Mouse (Mus musculus): ENCODE measurements around the gene Pnldc1. TPM values are rescaled to one million over a fixed set of nuclear protein-coding genes. Genes with fewer than 3 reads are reported as not detected.

The Pnldc1 gene
- polyA plus RNA-seq, 1 experiment from 2014 or later, result 1.1 TPM

GRCm38 (mm10) chr17:12872275-12873028, 37.6 kb downstream of the Pnldc1 start:
- H3K36me3 ChIP-seq, result no peaks in the 10 kb centered on the region
- no peak overlapping the region for H3K4me2 ChIP-seq
- no peaks in the 10 kb centered on the region; the same call in 1 of the 2 replicates for H3K27me3 ChIP-seq
- H3K9me3 ChIP-seq, result no peaks in the 10 kb centered on the region
- no peak overlapping the region for H3K27ac ChIP-seq
- WGBS, result 61% methylated on average over 16 of the region's 16 CpGs
- no peak for ATAC-seq (ENCODE audit: borderline replicate concordance, extremely low read depth, low FRiP score, low TSS enrichment)
- H3K9ac ChIP-seq, result no peak overlapping the region
- no peak overlapping the region for H3K4me3 ChIP-seq
- peaks cover 6% of the 10 kb centered on the region; the same call in 1 of the 2 replicates for H3K4me1 ChIP-seq

GRCm38 (mm10) chr17:12868640-12869039, 41.4 kb downstream of the Pnldc1 start:
- H3K36me3 ChIP-seq, result no peaks in the 10 kb centered on the region
- no peak overlapping the region for H3K4me2 ChIP-seq
- 6% methylated on average over 4 of the region's 4 CpGs for WGBS
- no peaks in the 10 kb centered on the region; the same call in 1 of the 2 replicates for H3K27me3 ChIP-seq
- no peak overlapping the region for H3K4me3 ChIP-seq
- ATAC-seq (ENCODE audit: borderline replicate concordance, extremely low read depth, low FRiP score, low TSS enrichment), result no peak
- H3K4me1 ChIP-seq, result peaks cover 6% of the 10 kb centered on the region; the same call in 1 of the 2 replicates
- H3K9ac ChIP-seq, result no peak overlapping the region
- H3K9me3 ChIP-seq, result no peaks in the 10 kb centered on the region
- H3K27ac ChIP-seq, result no peak overlapping the region

GRCm38 (mm10) chr17:12868043-12868442, 42.0 kb downstream of the Pnldc1 start, which contains the start of gene Mas1:
TSS of gene Mas1 (minus strand) at chr17:12868143.
- Histone ChIP-seq H3K9ac (no peak within 1 kb of the TSS), H3K4me2 (no peak within 1 kb of the TSS), H3K36me3 (no peaks in the 10 kb centered on the region), H3K27ac (no peak within 1 kb of the TSS), H3K9me3 (no peaks in the 10 kb centered on the region), H3K27me3 (no peaks in the 10 kb centered on the region; the same call in 1 of the 2 replicates), H3K4me1 (peaks cover 6% of the 10 kb centered on the region; the same call in 1 of the 2 replicates), H3K4me3 (no peak within 1 kb of the TSS)
- no peak for ATAC-seq (ENCODE audit: borderline replicate concordance, extremely low read depth, low FRiP score, low TSS enrichment)
- 26% methylated on average over 2 of the region's 2 CpGs for WGBS

DNA sequence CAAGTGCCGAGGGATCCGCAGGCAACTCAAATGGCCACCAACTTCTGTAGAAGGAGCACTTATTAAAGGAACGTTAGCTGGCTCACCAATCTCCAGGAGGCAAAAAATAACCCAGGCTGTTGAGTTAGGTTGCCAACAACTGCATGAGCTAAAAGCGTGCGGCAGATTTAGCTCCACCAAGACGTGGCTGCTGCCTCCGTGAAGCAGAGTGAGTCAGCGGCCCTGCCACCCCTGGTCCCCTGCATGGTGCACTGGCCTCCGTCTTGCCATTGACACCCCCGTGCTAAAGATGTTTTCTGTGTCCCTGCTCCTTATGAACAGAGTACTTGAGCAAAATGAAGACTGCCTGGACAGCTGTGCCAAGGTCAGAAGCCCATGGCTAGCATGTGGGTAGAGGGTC, 43.2 kb downstream of the Pnldc1 start:
- no peak for ATAC-seq (ENCODE audit: borderline replicate concordance, extremely low read depth, low FRiP score, low TSS enrichment)
- no peaks in the 10 kb centered on the region for H3K36me3 ChIP-seq
- no peaks in the 10 kb centered on the region; the same call in 1 of the 2 replicates for H3K27me3 ChIP-seq
- H3K27ac ChIP-seq, result no peak overlapping the region
- H3K4me3 ChIP-seq, result no peak overlapping the region
- H3K9me3 ChIP-seq, result no peaks in the 10 kb centered on the region
- no peak overlapping the region for H3K4me2 ChIP-seq
- WGBS, result 86% methylated on average over 10 of the region's 10 CpGs
- peaks cover 6% of the 10 kb centered on the region; the same call in 1 of the 2 replicates for H3K4me1 ChIP-seq
- H3K9ac ChIP-seq, result no peak overlapping the region

- peaks cover 6% of the 10 kb centered on the region; the same call in 1 of the 2 replicates for H3K4me1 ChIP-seq
These were observed 44.6 kb downstream of the Pnldc1 start for GRCm38 (mm10) chr17:12865407-12865806.

GRCm38 (mm10) chr17:12864111-12864510, 45.9 kb downstream of the Pnldc1 start:
- no peak overlapping the region for H3K9ac ChIP-seq
- no peak overlapping the region for H3K4me3 ChIP-seq
- no peak overlapping the region for H3K4me2 ChIP-seq
- no peaks in the 10 kb centered on the region for H3K9me3 ChIP-seq
- no peaks in the 10 kb centered on the region for H3K27me3 ChIP-seq
- no peak for ATAC-seq (ENCODE audit: borderline replicate concordance, extremely low read depth, low FRiP score, low TSS enrichment)
- no peak overlapping the region for H3K27ac ChIP-seq
- H3K36me3 ChIP-seq, result no peaks in the 10 kb centered on the region
- peaks cover 6% of the 10 kb centered on the region; the same call in 1 of the 2 replicates for H3K4me1 ChIP-seq

More at GRCm38 (mm10) chr17:12865407-12865806, 44.6 kb downstream of the Pnldc1 start:
- ATAC-seq (ENCODE audit: borderline replicate concordance, extremely low read depth, low FRiP score, low TSS enrichment), result no peak
- Histone ChIP-seq H3K36me3 (no peaks in the 10 kb centered on the region), H3K9ac (no peak overlapping the region), H3K27ac (no peak overlapping the region), H3K9me3 (no peaks in the 10 kb centered on the region), H3K4me2 (no peak overlapping the region), H3K27me3 (no peaks in the 10 kb centered on the region), H3K4me3 (no peak overlapping the region)
- WGBS, result 62% methylated on average over 3 of the region's 3 CpGs

- 62% methylated on average over 8 of the region's 8 CpGs for WGBS
- Histone ChIP-seq H3K9ac (no peak overlapping the region), H3K27ac (no peak overlapping the region), H3K4me3 (no peak overlapping the region), H3K9me3 (no peaks in the 10 kb centered on the region), H3K27me3 (no peaks in the 10 kb centered on the region), H3K36me3 (no peaks in the 10 kb centered on the region), H3K4me2 (no peak overlapping the region), H3K4me1 (no peaks in the 10 kb centered on the region)
- no peak for ATAC-seq (ENCODE audit: borderline replicate concordance, extremely low read depth, low FRiP score, low TSS enrichment)
These were observed 51.0 kb downstream of the Pnldc1 start for GRCm38 (mm10) chr17:12859006-12859520.

DNA sequence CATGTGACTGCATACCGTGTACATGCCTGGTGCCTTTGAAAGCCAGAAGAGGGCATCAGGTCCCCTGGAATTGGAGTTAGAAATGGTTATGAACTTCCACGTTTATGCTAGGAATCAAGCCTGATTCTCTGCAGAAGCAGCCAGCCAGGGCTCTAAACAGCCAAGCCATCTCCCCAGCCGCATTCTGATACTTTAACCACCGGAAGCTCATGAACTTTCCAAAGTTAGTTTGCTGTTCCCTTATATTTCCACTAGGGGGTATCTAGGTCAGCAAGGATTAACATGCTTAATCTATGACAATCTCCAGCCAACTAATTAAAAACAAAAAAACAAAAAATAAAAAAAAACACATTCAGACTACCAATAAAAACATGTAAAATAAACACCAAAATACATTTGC, 52.0 kb downstream of the Pnldc1 start:
- Histone ChIP-seq H3K27ac (no peak overlapping the region), H3K36me3 (no peaks in the 10 kb centered on the region), H3K9me3 (no peaks in the 10 kb centered on the region), H3K27me3 (no peaks in the 10 kb centered on the region), H3K4me3 (no peak overlapping the region), H3K4me2 (no peak overlapping the region), H3K4me1 (no peaks in the 10 kb centered on the region), H3K9ac (no peak overlapping the region)
- WGBS, result 44% methylated on average over 4 of the region's 4 CpGs
- ATAC-seq (ENCODE audit: borderline replicate concordance, extremely low read depth, low FRiP score, low TSS enrichment), result no peak

DNA sequence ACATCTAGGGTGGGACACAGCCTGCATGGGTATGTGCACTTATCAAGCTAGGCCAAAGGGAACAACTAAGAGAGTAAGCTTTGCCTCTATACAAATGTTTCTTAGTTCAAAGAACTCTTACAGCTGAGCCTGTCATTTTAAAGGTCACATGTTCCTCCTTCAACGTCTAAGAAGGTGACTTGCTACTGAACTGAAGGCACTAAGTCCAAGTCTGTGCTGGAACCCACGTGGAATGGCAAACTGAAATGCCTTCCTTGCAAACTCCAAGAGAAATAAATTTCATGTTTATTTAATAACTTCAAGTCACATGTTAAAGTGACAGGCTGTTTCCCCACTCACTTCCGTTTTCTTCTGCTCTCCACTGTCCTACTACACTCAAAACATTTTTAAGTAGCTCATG, 52.6 kb downstream of the Pnldc1 start:
- WGBS, result 17% methylated on average over 3 of the region's 3 CpGs
- Histone ChIP-seq H3K36me3 (no peaks in the 10 kb centered on the region), H3K27me3 (no peaks in the 10 kb centered on the region), H3K27ac (no peak overlapping the region), H3K9me3 (no peaks in the 10 kb centered on the region), H3K4me2 (no peak overlapping the region), H3K9ac (no peak overlapping the region), H3K4me1 (no peaks in the 10 kb centered on the region), H3K4me3 (no peak overlapping the region)
- no peak for ATAC-seq (ENCODE audit: borderline replicate concordance, extremely low read depth, low FRiP score, low TSS enrichment)

DNA sequence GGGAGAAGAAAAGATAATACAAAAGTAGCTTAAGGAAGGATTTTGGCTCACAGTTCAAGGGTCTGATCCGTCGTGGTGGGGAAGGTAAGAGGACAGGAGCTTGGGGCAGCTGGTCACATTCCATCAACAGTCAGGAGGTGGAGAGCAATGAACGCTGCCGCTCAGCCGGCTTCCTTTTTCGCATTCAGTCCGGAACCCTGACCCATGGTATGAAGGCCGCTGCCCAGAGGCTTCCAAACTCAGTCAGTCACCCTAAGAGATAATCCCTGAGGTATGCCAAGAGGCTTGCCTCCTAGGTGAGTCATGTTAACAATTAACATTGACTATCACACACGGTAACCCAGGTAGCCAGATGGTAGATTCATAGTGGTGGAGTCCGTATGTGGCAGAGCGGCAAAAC, 55.6 kb downstream of the Pnldc1 start:
- Histone ChIP-seq H3K4me3 (no peak overlapping the region), H3K27ac (no peak overlapping the region), H3K9me3 (no peaks in the 10 kb centered on the region), H3K9ac (no peak overlapping the region), H3K4me1 (no peaks in the 10 kb centered on the region), H3K36me3 (no peaks in the 10 kb centered on the region), H3K27me3 (no peaks in the 10 kb centered on the region), H3K4me2 (no peak overlapping the region)
- 92% methylated on average over 11 of the region's 11 CpGs for WGBS
- no peak for ATAC-seq (ENCODE audit: borderline replicate concordance, extremely low read depth, low FRiP score, low TSS enrichment)

DNA sequence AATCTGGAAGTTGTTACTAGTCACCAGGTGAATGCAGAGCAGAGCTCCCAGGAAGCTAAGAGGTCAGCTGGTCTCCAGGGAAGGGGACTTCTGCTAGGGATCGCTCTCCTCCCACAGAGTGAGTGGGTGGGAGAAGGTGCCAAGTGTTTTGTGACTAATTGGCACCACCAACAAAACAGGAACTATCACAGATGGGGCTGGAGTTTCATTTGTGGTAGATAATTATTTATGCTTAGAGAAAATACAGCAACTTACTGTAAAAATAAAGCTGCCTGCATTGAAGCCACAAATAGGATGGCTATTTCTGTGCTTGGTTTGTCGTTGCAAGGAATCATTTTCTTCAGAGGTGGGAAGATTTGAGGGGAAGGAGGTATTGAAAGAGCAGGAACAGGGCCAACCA, 56.2 kb downstream of the Pnldc1 start:
- H3K27me3 ChIP-seq, result no peaks in the 10 kb centered on the region
- H3K4me2 ChIP-seq, result no peak overlapping the region
- no peak overlapping the region for H3K27ac ChIP-seq
- no peak for ATAC-seq (ENCODE audit: borderline replicate concordance, extremely low read depth, low FRiP score, low TSS enrichment)
- H3K36me3 ChIP-seq, result no peaks in the 10 kb centered on the region
- H3K4me1 ChIP-seq, result no peaks in the 10 kb centered on the region
- WGBS, result 77% methylated on average over 2 of the region's 2 CpGs
- H3K4me3 ChIP-seq, result no peak overlapping the region
- H3K9ac ChIP-seq, result no peak overlapping the region
- H3K9me3 ChIP-seq, result no peaks in the 10 kb centered on the region

DNA sequence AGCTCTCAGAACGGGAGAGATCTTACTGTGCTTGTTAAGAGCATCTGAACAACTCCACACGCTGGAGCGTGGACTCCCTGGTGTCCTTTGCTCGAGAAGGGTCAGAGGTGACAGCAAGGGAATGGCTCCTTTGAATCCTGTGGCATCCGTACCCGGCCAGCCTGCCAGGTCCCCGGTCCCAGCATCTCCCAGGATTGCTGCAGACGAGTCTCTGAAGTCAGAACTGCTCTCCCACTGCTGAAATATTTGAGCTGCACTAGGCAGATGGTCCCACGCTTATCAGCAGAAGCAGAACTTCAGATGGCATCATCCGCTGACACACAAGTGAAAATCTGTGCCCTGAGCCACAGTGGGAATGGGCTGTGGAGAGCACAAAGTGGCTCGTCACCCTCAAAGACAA, 58.3 kb downstream of the Pnldc1 start:
- 0 out of 2 replicates have a peak, but pooled peaks cover 2% of the 10 kb centered on the region for H3K4me1 ChIP-seq
- no peak overlapping the region for H3K4me2 ChIP-seq
- H3K9ac ChIP-seq, result no peak overlapping the region
- no peak overlapping the region for H3K27ac ChIP-seq
- H3K36me3 ChIP-seq, result no peaks in the 10 kb centered on the region
- no peak for ATAC-seq (ENCODE audit: borderline replicate concordance, extremely low read depth, low FRiP score, low TSS enrichment)
- WGBS, result 73% methylated on average over 11 of the region's 11 CpGs
- H3K4me3 ChIP-seq, result no peak overlapping the region
- H3K27me3 ChIP-seq, result no peaks in the 10 kb centered on the region
- H3K9me3 ChIP-seq, result no peaks in the 10 kb centered on the region

All from lung, embryonic 15.5 days (tissue).